Mouse (Mus musculus) lung, postnatal 0 days (tissue): ENCODE data around the gene Smg1. TPM values are rescaled to one million over a fixed set of nuclear protein-coding genes. Genes with fewer than 3 reads are reported as not detected.

Experiments used
- ATAC-seq: fragments of 200-750 bp; cut with Nextera tagmentation; 2 replicates; pipeline ENCODE4 v1.8.0; 2017; ENCODE audit warnings: moderate library complexity
- DNase-seq: peaks from one replicate; pipeline ENCODE4 v3.0.0-alpha.2; 2016; ENCODE audit warnings: low spot score
- H3K27ac ChIP-seq: fragments of 300-500 bp; sonication (generic); 2 replicates; pipeline ENCODE4 v1.5.1; 2014; ENCODE audit warnings: antibody characterized with exemption, mild to moderate bottlenecking, low read length, mixed read lengths
- H3K27me3 ChIP-seq: fragments of 300-500 bp; sonication (generic); replicated peaks from 2 replicates; pipeline ENCODE4 v1.6.1; 2014; ENCODE audit warnings: low read length, mixed read lengths; ENCODE audit not compliant: insufficient read depth
- H3K36me3 ChIP-seq: fragments of 300-500 bp; sonication (generic); 2 replicates; pipeline ENCODE4 v1.6.1; 2014; ENCODE audit warnings: low read length, mixed read lengths; ENCODE audit not compliant: insufficient read depth
- H3K4me1 ChIP-seq: fragments of 300-500 bp; sonication (generic); 2 replicates; pipeline ENCODE4 v1.6.1; 2014; ENCODE audit warnings: antibody characterized with exemption, low read depth, low read length, mixed read lengths; ENCODE audit not compliant: insufficient read depth
- H3K4me2 ChIP-seq: fragments of 300-500 bp; sonication (generic); replicated peaks from 2 replicates; pipeline ENCODE4 v1.6.1; 2014; ENCODE audit warnings: low read depth, mild to moderate bottlenecking, low read length, moderate library complexity, mixed read lengths
- H3K4me3 ChIP-seq: fragments of 300-500 bp; sonication (generic); 2 replicates; pipeline ENCODE4 v1.5.1; 2014; ENCODE audit warnings: low read depth, low read length
- H3K9ac ChIP-seq: fragments of 300-500 bp; sonication (generic); replicated peaks from 2 replicates; pipeline ENCODE4 v1.6.1; 2014; ENCODE audit warnings: low read depth, mild to moderate bottlenecking
- H3K9me3 ChIP-seq: fragments of 300-500 bp; sonication (generic); 2 replicates; pipeline ENCODE4 v1.6.1; 2016; ENCODE audit warnings: low read length, mixed read lengths
- CTCF ChIP-seq: IDR thresholded peaks from 2 replicates; pipeline ENCODE4 v1.5.1; 2016; ENCODE audit warnings: antibody characterized with exemption, mild to moderate bottlenecking
- EP300 ChIP-seq: IDR thresholded peaks from 2 replicates; pipeline ENCODE4 v1.6.1; 2016; ENCODE audit warnings: antibody characterized with exemption, mild to moderate bottlenecking, control low read depth
- WGBS: fragments of 180-500 bp; shearing (Covaris S2); extraction: QIAGEN DNeasy Blood & Tissue Kit; methylation state at CpG from one replicate; pipeline ENCODE4 v1.1.7; 2014; 5-methylcytosine and 5-hydroxymethylcytosine counted together
- polyA plus RNA-seq: library from polyadenylated mRNA; unstranded; fragments of >200 nt; fragmentation: Nextera tagmentation; extraction: Ambion mirVana; gene quantifications from 2 replicates; pipeline ENCODE4 v1.2.1, GENCODE M21; 2015

Smg1 gene
- polyA plus RNA-seq, 1 experiment from 2014 or later, result 11.2 TPM

- ATAC-seq (0 out of 2 replicates have a peak, but pooled peaks have one; percentile 30), DNase-seq (peak; percentile 35)
- H3K9ac ChIP-seq, result no peak overlapping the region
- H3K9me3 ChIP-seq, result no peaks in the 10 kb centered on the region
- no peak overlapping the region for H3K4me2 ChIP-seq
- TF ChIP-seq EP300 (no peak), CTCF (peak; percentile 43)
- H3K4me1 ChIP-seq, result no peaks in the 10 kb centered on the region
- no peaks in the 10 kb centered on the region for H3K36me3 ChIP-seq
- H3K4me3 ChIP-seq, result no peak overlapping the region
- 64% methylated on average over 6 of the region's 6 CpGs for WGBS
- no peaks in the 10 kb centered on the region for H3K27me3 ChIP-seq
- H3K27ac ChIP-seq, result no peak overlapping the region
Measured at GRCm38 (mm10) chr7:118275265-118275664, 31.8 kb upstream of the Smg1 start.

GRCm38 (mm10) chr7:118274851-118275250, 31.4 kb upstream of the Smg1 start:
- WGBS, result 78% methylated on average over 5 of the region's 5 CpGs

GRCm38 (mm10) chr7:118274169-118274568, 30.7 kb upstream of the Smg1 start:
- ATAC-seq (no peak), DNase-seq (no peak)
- Histone ChIP-seq H3K9me3 (no peaks in the 10 kb centered on the region), H3K4me1 (no peaks in the 10 kb centered on the region), H3K27ac (no peak overlapping the region), H3K36me3 (no peaks in the 10 kb centered on the region), H3K4me3 (no peak overlapping the region), H3K9ac (no peak overlapping the region), H3K4me2 (no peak overlapping the region), H3K27me3 (no peaks in the 10 kb centered on the region)
- no peak for TF ChIP-seq CTCF
- no peak for TF ChIP-seq EP300
- 90% methylated on average over 7 of the region's 7 CpGs for WGBS

More at GRCm38 (mm10) chr7:118274851-118275250, 31.4 kb upstream of the Smg1 start:
- Histone ChIP-seq H3K9me3 (no peaks in the 10 kb centered on the region), H3K9ac (no peak overlapping the region), H3K4me2 (no peak overlapping the region), H3K27me3 (no peaks in the 10 kb centered on the region), H3K27ac (no peak overlapping the region), H3K36me3 (no peaks in the 10 kb centered on the region), H3K4me3 (no peak overlapping the region), H3K4me1 (no peaks in the 10 kb centered on the region)
- ATAC-seq, result no peak
- TF ChIP-seq CTCF (no peak), EP300 (no peak)
- no peak for DNase-seq

- Histone ChIP-seq H3K4me1 (no peaks in the 10 kb centered on the region), H3K9me3 (no peaks in the 10 kb centered on the region), H3K9ac (no peak overlapping the region), H3K4me2 (no peak overlapping the region), H3K4me3 (no peak overlapping the region), H3K27me3 (no peaks in the 10 kb centered on the region), H3K27ac (no peak overlapping the region), H3K36me3 (no peaks in the 10 kb centered on the region)
- TF ChIP-seq EP300 (no peak), CTCF (no peak)
- DNase-seq (no peak), ATAC-seq (no peak)
- 64% methylated on average over 6 of the region's 6 CpGs for WGBS
Measured at GRCm38 (mm10) chr7:118266099-118266498, 22.6 kb upstream of the Smg1 start.

GRCm38 (mm10) chr7:118263606-118264005, 20.1 kb upstream of the Smg1 start:
- 61% methylated on average over 1 of the region's 1 CpGs for whole genome bisulfite sequencing
- H3K36me3 ChIP-seq, result no peaks in the 10 kb centered on the region
- no peak for ATAC-seq

GRCm38 (mm10) chr7:118262409-118262808, 18.9 kb upstream of the Smg1 start:
- H3K4me2 ChIP-seq, result no peak overlapping the region
- no peak overlapping the region for H3K4me3 ChIP-seq
- 56% methylated on average over 5 of the region's 5 CpGs for WGBS
- H3K36me3 ChIP-seq, result no peaks in the 10 kb centered on the region
- ATAC-seq (no peak), DNase-seq (no peak)
- H3K27me3 ChIP-seq, result no peaks in the 10 kb centered on the region
- no peaks in the 10 kb centered on the region for H3K9me3 ChIP-seq
- H3K27ac ChIP-seq, result no peak overlapping the region
- TF ChIP-seq EP300, result no peak
- no peak for TF ChIP-seq CTCF
- no peak overlapping the region for H3K9ac ChIP-seq
- no peaks in the 10 kb centered on the region for H3K4me1 ChIP-seq

More at GRCm38 (mm10) chr7:118263606-118264005, 20.1 kb upstream of the Smg1 start:
- Histone ChIP-seq H3K4me1 (no peaks in the 10 kb centered on the region), H3K9me3 (no peaks in the 10 kb centered on the region), H3K4me2 (no peak overlapping the region), H3K27ac (no peak overlapping the region), H3K9ac (no peak overlapping the region), H3K27me3 (no peaks in the 10 kb centered on the region), H3K4me3 (no peak overlapping the region)
- DNase-seq, result no peak
- TF ChIP-seq EP300 (no peak), CTCF (no peak)
